ENCODE assay signal across 9 mouse cellular contexts in genomic region chr6:14504171-14504570, GRCm38 (mm10).
DNase-seq lines count a peak whose midpoint lies in the region; ATAC-seq lines count a peak whose summit lies in the region.
"Had no signal": no experiment of that assay in that cellular context is flagged by ENCODE, and none has a peak within 500 bp of the region (broad histone marks: within the 10 kb centered on the region; RNA-seq: fewer than 3 reads in every experiment).

No protein-coding gene starts in this region.

- no peak overlapping the region for H3K4me2 ChIP-seq in forebrain, embryonic 11.5 days (ENCODE audit: low read depth, low read length, severe bottlenecking)
- H3K4me2 ChIP-seq in neural tube, embryonic 13.5 days: no peak overlapping the region

- H3K27me3 ChIP-seq in forebrain, embryonic 11.5 days (ENCODE audit: control insufficient read depth, insufficient read depth, low read length): no peaks in the 10 kb centered on the region
- no peaks in the 10 kb centered on the region for H3K27me3 ChIP-seq in forebrain, embryonic 10.5 days (ENCODE audit: poor library complexity, severe bottlenecking)
- H3K27me3 ChIP-seq in neural tube, embryonic 13.5 days: no peaks in the 10 kb centered on the region

- H3K9me3 ChIP-seq in forebrain, embryonic 11.5 days (ENCODE audit: control insufficient read depth, low read length): no peaks in the 10 kb centered on the region
- no peaks in the 10 kb centered on the region for H3K9me3 ChIP-seq in forebrain, embryonic 10.5 days
- no peaks in the 10 kb centered on the region for H3K9me3 ChIP-seq in neural tube, embryonic 13.5 days

- peak; percentile 49; the same call in 1 of the 2 replicates for ATAC-seq in forebrain, embryonic 11.5 days (replicated peaks; ENCODE audit: low FRiP score)
- ATAC-seq in neural tube, embryonic 13.5 days (ENCODE audit: low read depth): peak; percentile 67; the same call in 1 of the 2 replicates

- H3K36me3 ChIP-seq in forebrain, embryonic 11.5 days (ENCODE audit: control insufficient read depth, insufficient read depth, low read length): no peaks in the 10 kb centered on the region
- no peaks in the 10 kb centered on the region for H3K36me3 ChIP-seq in forebrain, embryonic 10.5 days (replicated peaks)
- H3K36me3 ChIP-seq in neural tube, embryonic 13.5 days: no peaks in the 10 kb centered on the region

- DNase-seq in forebrain, embryonic 11.5 days (ENCODE audit: low spot score): no peak
- no peak for DNase-seq in forebrain, embryonic 10.5 days (ENCODE audit: extremely low spot score, low spot score)
- peak; percentile 31 for DNase-seq in urinary bladder, postnatal 14 days (ENCODE audit: low spot score)
- DNase-seq in urinary bladder, postnatal 4 days (ENCODE audit: low spot score in 2 of 2): no peak
- peak; percentile 28 to 83 for DNase-seq in frontal cortex, adult 2 months (ENCODE audit: extremely low spot score in 1 of 2, low spot score in 1 of 2)
- DNase-seq in layer of hippocampus, postnatal 14 days (ENCODE audit: low spot score in 2 of 2): peak; percentile 26 to 68
- no peak for DNase-seq in yolk sac, embryonic 10.5 days (ENCODE audit: low spot score)

- WGBS in forebrain, embryonic 11.5 days: 66% methylated on average over 1 of the region's 1 CpGs
- 67% methylated on average over 1 of the region's 1 CpGs for WGBS in forebrain, embryonic 10.5 days
- WGBS in neural tube, embryonic 13.5 days: 61% methylated on average over 1 of the region's 1 CpGs

- H3K4me1 ChIP-seq in forebrain, embryonic 11.5 days (replicated peaks; ENCODE audit: control insufficient read depth, insufficient read depth, low read length): no peaks in the 10 kb centered on the region
- no peaks in the 10 kb centered on the region for H3K4me1 ChIP-seq in forebrain, embryonic 10.5 days
- H3K4me1 ChIP-seq in neural tube, embryonic 13.5 days (replicated peaks): no peaks in the 10 kb centered on the region

- H3K27ac ChIP-seq in forebrain, embryonic 11.5 days (ENCODE audit: low read depth, low read length): no peak overlapping the region
- no peak overlapping the region for H3K27ac ChIP-seq in forebrain, embryonic 10.5 days
- no peak overlapping the region for H3K27ac ChIP-seq in neural tube, embryonic 13.5 days (replicated peaks)

- no peak overlapping the region for H3K9ac ChIP-seq in forebrain, embryonic 11.5 days (ENCODE audit: low read length)
- H3K9ac ChIP-seq in neural tube, embryonic 13.5 days: no peak overlapping the region

- H3K4me3 ChIP-seq in forebrain, embryonic 11.5 days (ENCODE audit: low read depth, low read length): no peak overlapping the region
- no peak overlapping the region for H3K4me3 ChIP-seq in forebrain, embryonic 10.5 days
- H3K4me3 ChIP-seq in neural tube, embryonic 13.5 days: no peak overlapping the region
- H3K4me3 ChIP-seq: myocyte had no signal

Comparison
In these comparisons a context has a peak if more than half of its experiments do, and no peak if none do; other contexts are left out.
1. DNase-seq: peak in urinary bladder, postnatal 14 days (single experiment), frontal cortex, adult 2 months (2 of 2) and layer of hippocampus, postnatal 14 days (2 of 2); none in forebrain, embryonic 11.5 days (single experiment), forebrain, embryonic 10.5 days (single experiment), urinary bladder, postnatal 4 days (0 of 2) and yolk sac, embryonic 10.5 days (single experiment).